Mouse (Mus musculus): ENCODE results near the gene Gp1ba. TPM values are rescaled to one million over a fixed set of nuclear protein-coding genes. Genes with fewer than 3 reads are reported as not detected.

The Gp1ba gene
- total and polyA plus RNA-seq, 3 experiments: 0.25 to 0.84 TPM; not detected in 1

DNA sequence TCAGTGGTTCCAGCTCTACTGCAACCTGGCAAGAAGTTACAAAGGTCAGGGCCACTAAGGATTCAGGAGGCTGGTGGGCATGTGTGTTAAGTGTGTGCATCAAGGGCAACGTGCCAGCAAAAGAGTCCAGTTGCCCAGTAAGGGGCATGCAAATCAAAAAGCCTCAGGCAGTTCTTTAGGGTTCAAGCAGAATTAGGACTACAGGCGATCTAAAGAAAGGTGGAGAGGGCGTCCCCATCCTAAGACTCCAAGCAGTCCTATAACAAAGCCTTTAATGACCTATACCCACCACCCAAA lies 7.3 kb downstream of the Gp1ba start:
- H3K27ac ChIP-seq (ENCODE audit: insufficient read depth, low read depth): peak overlapping the region; percentile 58; the same call in 1 of the 2 replicates
- peak overlapping the region; percentile 93 for H3K9ac ChIP-seq (ENCODE audit: insufficient read depth, low read depth)
- no peak for TF ChIP-seq MYC (IDR thresholded peaks at IDR 0.05; ENCODE audit: low read depth, low read length)
- peak; percentile 40; the same call in 1 of the 2 replicates for TF ChIP-seq CHD1 (IDR thresholded peaks at IDR 0.05; ENCODE audit: low read depth, low read length)
- no peak for TF ChIP-seq EP300 (IDR thresholded peaks at IDR 0.05; ENCODE audit: low read length)
- H3K27me3 ChIP-seq (replicated peaks): no peaks in the 10 kb centered on the region
- no peaks in the 10 kb centered on the region for H3K9me3 ChIP-seq (replicated peaks; ENCODE audit: low read length)
- dilution Hi-C loops (cut with MboI; ENCODE audit: extremely low pct_ligation_motif_present, extremely low pct_unique_long_range_greater_than_20kb, low sequenced_read_pairs): no loop called here
- peaks cover 34 to 72% of the 10 kb centered on the region in 2 experiments for H3K36me3 ChIP-seq (replicated peaks in 1 of 2; ENCODE audit: control insufficient read depth in 1 of 2, insufficient read depth in 1 of 2, low read length in 1 of 2)
- peaks cover 44% of the 10 kb centered on the region for H3K79me2 ChIP-seq (replicated peaks; ENCODE audit: control insufficient read depth, extremely low read depth, insufficient read depth, poor library complexity, severe bottlenecking)
- no peak for DNase-seq (ENCODE audit: extremely low read depth)
- in situ Hi-C loops (cut with MboI; ENCODE audit: low pct_ligation_motif_present, low pct_unique_long_range_greater_than_20kb, low sequenced_read_pairs): no loop called here
- peak overlapping the region; percentile 66 to 99 (median 80) for H3K4me3 ChIP-seq (replicated peaks in 1 of 3; ENCODE audit: low read depth in 2 of 3, low read length in 2 of 3, poor library complexity in 1 of 3)
- H3K4me2 ChIP-seq (ENCODE audit: insufficient read depth, low read depth, poor library complexity, severe bottlenecking): peak overlapping the region; percentile 81
- H3K4me1 ChIP-seq (ENCODE audit: control insufficient read depth in 1 of 2, insufficient read depth in 2 of 2): peaks cover 25 to 43% of the 10 kb centered on the region in 2 experiments

DNA sequence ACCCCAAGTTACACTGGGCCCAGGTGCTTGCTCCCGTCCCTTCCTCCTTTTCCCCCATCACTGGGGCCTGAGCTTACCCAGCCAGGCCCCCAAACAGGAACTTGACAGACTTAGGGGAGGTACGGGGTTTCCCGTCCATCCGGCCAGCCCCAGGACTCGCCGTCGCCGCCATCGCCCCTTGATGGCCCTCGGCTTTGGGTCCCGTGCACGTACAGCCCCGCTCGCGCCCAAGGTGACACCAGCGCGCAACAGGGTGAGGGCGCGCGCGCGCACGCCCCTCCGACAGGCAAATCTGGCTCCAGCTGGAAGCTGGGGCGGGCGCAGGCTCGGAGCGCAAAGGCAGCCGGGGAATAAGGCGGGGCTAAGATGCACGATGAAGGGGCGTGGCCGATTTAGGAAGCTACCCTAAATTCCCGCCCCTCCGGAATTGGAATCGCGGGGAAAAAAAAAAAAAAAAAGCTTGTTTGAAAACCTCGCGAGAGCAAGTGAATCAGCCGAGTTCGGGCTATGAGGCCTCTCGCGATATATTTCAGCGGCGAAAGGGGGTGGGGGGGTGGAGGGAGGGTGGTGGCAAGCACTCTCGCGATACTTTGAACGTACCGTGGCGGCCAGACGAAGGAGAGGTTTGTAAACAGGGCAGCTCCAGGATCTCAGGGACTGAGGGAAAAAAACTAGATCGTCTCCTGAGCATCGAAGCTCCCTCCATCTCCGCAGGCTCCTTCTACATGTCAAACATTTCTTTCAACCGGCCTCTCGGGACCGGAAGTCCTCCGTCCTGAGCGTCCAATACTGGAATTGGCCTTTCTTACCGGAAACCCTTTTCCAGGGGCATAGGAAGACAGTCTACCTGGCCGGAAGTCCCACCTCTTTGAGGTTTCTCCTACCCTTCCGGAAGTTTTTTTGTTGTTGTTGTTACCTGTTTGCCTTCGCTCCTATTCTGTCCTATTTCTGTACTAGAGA lies 8.0 kb downstream of the Gp1ba start, which contains the start of the genes Rnf167 and Slc25a11:
TSS of gene Rnf167 (plus strand) at position 545 of the 960 bp plus-strand sequence.
TSS of gene Slc25a11 (minus strand) at position 789 of the 960 bp plus-strand sequence.
- Histone ChIP-seq H3K4me1 (ENCODE audit: control insufficient read depth in 1 of 2, insufficient read depth in 2 of 2) (peaks cover 25 to 51% of the 10 kb centered on the region in 2 experiments), H3K4me2 (ENCODE audit: insufficient read depth, low read depth, poor library complexity, severe bottlenecking) (peak within 1 kb of the TSS; percentile 95), H3K36me3 (replicated peaks in 1 of 2; ENCODE audit: control insufficient read depth in 1 of 2, insufficient read depth in 1 of 2, low read length in 1 of 2) (peaks cover 39 to 74% of the 10 kb centered on the region in 2 experiments), H3K9me3 (replicated peaks; ENCODE audit: low read length) (no peaks in the 10 kb centered on the region), H3K4me3 (replicated peaks in 1 of 3; ENCODE audit: low read depth in 2 of 3, low read length in 2 of 3, poor library complexity in 1 of 3) (peak within 1 kb of the TSS; percentile 66 to 99 (median 80)), H3K9ac (ENCODE audit: insufficient read depth, low read depth) (peak within 1 kb of the TSS; percentile 94), H3K79me2 (replicated peaks; ENCODE audit: control insufficient read depth, extremely low read depth, insufficient read depth, poor library complexity, severe bottlenecking) (peaks cover 52% of the 10 kb centered on the region), H3K27me3 (replicated peaks) (no peaks in the 10 kb centered on the region), H3K27ac (ENCODE audit: insufficient read depth, low read depth) (peak within 1 kb of the TSS; percentile 74)
- dilution Hi-C loops (cut with MboI; ENCODE audit: extremely low pct_ligation_motif_present, extremely low pct_unique_long_range_greater_than_20kb, low sequenced_read_pairs) (no loop called here), in situ Hi-C loops (cut with MboI; ENCODE audit: low pct_ligation_motif_present, low pct_unique_long_range_greater_than_20kb, low sequenced_read_pairs) (no loop called here)
- DNase-seq (ENCODE audit: extremely low read depth): peak; percentile 100
- peak; percentile 92 for TF ChIP-seq MXI1 (IDR thresholded peaks at IDR 0.05; ENCODE audit: low read depth, low read length)
- 0 out of 2 replicates have a peak, but pooled peaks have one; percentile 48 for TF ChIP-seq EP300 (IDR thresholded peaks at IDR 0.05; ENCODE audit: low read length)
- TF ChIP-seq ZMIZ1 (IDR thresholded peaks at IDR 0.05; ENCODE audit: low read depth, low read length): peak; percentile 88
- no peak; the same call in 1 of the 2 replicates for TF ChIP-seq UBTF (IDR thresholded peaks at IDR 0.05; ENCODE audit: low read depth, low read length)
- no peak for TF ChIP-seq USF2 (conservative IDR thresholded peaks at IDR 0.05; ENCODE audit: low read depth, low read length)
- TF ChIP-seq CHD2 (IDR thresholded peaks at IDR 0.05; ENCODE audit: low read length): peak; percentile 100
- TF ChIP-seq TCF12 (IDR thresholded peaks at IDR 0.05; ENCODE audit: low read depth, low read length): peak; percentile 89
- peak; percentile 8; the same call in 1 of the 2 replicates for TF ChIP-seq CHD1 (IDR thresholded peaks at IDR 0.05; ENCODE audit: low read depth, low read length)
- TF ChIP-seq ETS1 (conservative IDR thresholded peaks at IDR 0.05; ENCODE audit: low read depth, low read length): peak; percentile 76
- no peak for TF ChIP-seq USF1 (IDR thresholded peaks at IDR 0.05; ENCODE audit: low read depth, low read length)
- no peak for TF ChIP-seq MAFK (IDR thresholded peaks at IDR 0.05; ENCODE audit: insufficient replicate concordance, low read length)
- peak; percentile 86; the same call in 1 of the 2 replicates for TF ChIP-seq TBP (conservative IDR thresholded peaks at IDR 0.05; ENCODE audit: low read depth, low read length)
- 0 out of 2 replicates have a peak, but pooled peaks have one; percentile 53 for TF ChIP-seq KAT2A (IDR thresholded peaks at IDR 0.05; ENCODE audit: insufficient replicate concordance, low read length)
- TF ChIP-seq HCFC1 (IDR thresholded peaks at IDR 0.05; ENCODE audit: low read depth, low read length): peak; percentile 73
- TF ChIP-seq SMC3 (IDR thresholded peaks at IDR 0.05; ENCODE audit: low read depth, low read length): peak; percentile 28
- TF ChIP-seq PAX5 (IDR thresholded peaks at IDR 0.05; ENCODE audit: low read length): no peak
- peak; percentile 85 for TF ChIP-seq NRF1 (IDR thresholded peaks at IDR 0.05; ENCODE audit: low read depth, low read length)
- peak; percentile 99 for TF ChIP-seq ZNF384 (IDR thresholded peaks at IDR 0.05; ENCODE audit: low read depth, low read length)
- TF ChIP-seq RCOR1 (conservative IDR thresholded peaks at IDR 0.05; ENCODE audit: low read depth, low read length): no peak
- no peak for TF ChIP-seq JUND (conservative IDR thresholded peaks at IDR 0.05; ENCODE audit: low read depth, low read length)
- TF ChIP-seq E2F4 (IDR thresholded peaks at IDR 0.05; ENCODE audit: insufficient replicate concordance, low read depth, low read length): peak; percentile 93; the same call in 1 of the 2 replicates
- no peak for TF ChIP-seq ZC3H11A (IDR thresholded peaks at IDR 0.05; ENCODE audit: low read depth, low read length)
- TF ChIP-seq IRF4 (IDR thresholded peaks at IDR 0.05; ENCODE audit: low read depth, low read length): peak; percentile 52
- peak; percentile 96 for TF ChIP-seq BHLHE40 (IDR thresholded peaks at IDR 0.05; ENCODE audit: low read depth, low read length)
- peak; percentile 78; the same call in 1 of the 2 replicates for TF ChIP-seq MAX (IDR thresholded peaks at IDR 0.05; ENCODE audit: low read length)
- TF ChIP-seq JUN (IDR thresholded peaks at IDR 0.05; ENCODE audit: insufficient read depth, low read depth, low read length): no peak
- TF ChIP-seq ELF1 (IDR thresholded peaks at IDR 0.05; ENCODE audit: low read depth, low read length): peak; percentile 87
- peak; percentile 62 for TF ChIP-seq MEF2A (IDR thresholded peaks at IDR 0.05; ENCODE audit: borderline replicate concordance, low read depth, low read length)

Data from CH12.LX (cell line).